Mouse (Mus musculus) heart, postnatal 10 days (tissue): ENCODE results near the gene Cd276. TPM values are rescaled to one million over a fixed set of nuclear protein-coding genes. Genes with fewer than 3 reads are reported as not detected.

ENCODE experiments used
- DNase-seq, 2 experiments: peaks; one replicate each; pipeline ENCODE4 v3.0.0; 2021
- intact Hi-C: fragments of 180-260 bp; cut with DNase I; formaldehyde crosslinking; loops from one replicate; pipeline ENCODE4 v1.15.1; 2025
- total RNA-seq, 2 experiments: library from RNA; stranded (reverse); gene quantifications; 2 replicates each; pipeline ENCODE4 v1.2.3; 2021

Cd276 gene
- total RNA-seq, 2 experiments from 2014 or later = 29.8 to 30.6 TPM

- DNase-seq = peak in 1 of 2 experiments; percentile 53
- intact Hi-C loops = no loop called here
These were observed 955 bp downstream of the Cd276 start for GRCm38 (mm10) chr9:58554056-58554907.

- no peak for DNase-seq
- intact Hi-C loops = no loop called here
These were observed 3.2 kb downstream of the Cd276 start for GRCm38 (mm10) chr9:58552083-58552482.

- intact Hi-C loops = no loop called here
- no peak for DNase-seq
These were observed 4.3 kb downstream of the Cd276 start for GRCm38 (mm10) chr9:58550928-58551327.

- intact Hi-C loops = no loop called here
- DNase-seq = peak; percentile 37 to 43
These were observed 5.5 kb downstream of the Cd276 start for GRCm38 (mm10) chr9:58549694-58550093.

DNA sequence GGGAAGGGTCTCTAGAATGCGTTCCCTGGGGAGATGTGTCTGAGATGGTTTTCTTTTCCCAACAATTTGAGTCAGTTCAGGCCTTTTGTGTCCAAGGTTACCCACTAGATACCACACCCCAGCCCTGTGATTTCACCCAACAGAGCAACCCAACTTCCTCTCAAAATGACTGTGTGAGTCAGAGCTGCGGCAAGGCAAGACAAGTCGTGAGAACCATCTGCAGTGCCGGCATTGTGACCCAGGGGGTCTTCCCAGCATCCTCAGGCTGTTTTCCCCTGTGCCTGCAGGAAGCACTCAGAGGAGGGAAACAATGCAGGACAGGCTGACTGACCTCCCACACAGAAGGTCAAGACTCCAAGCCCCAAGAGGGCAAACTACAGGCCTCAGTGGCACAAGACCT lies 6.3 kb downstream of the Cd276 start:
- intact Hi-C loops = no loop called here
- DNase-seq = no peak

GRCm38 (mm10) chr9:58546630-58547360 lies 8.4 kb downstream of the Cd276 start:
- DNase-seq = peak; percentile 45 to 53
- intact Hi-C loops = no loop called here

- DNase-seq = no peak
- intact Hi-C loops = no loop called here
These were observed 9.8 kb downstream of the Cd276 start for GRCm38 (mm10) chr9:58545428-58545827.

GRCm38 (mm10) chr9:58544879-58545324 lies 10.3 kb downstream of the Cd276 start:
- intact Hi-C loops = no loop called here
- peak; percentile 44 to 60 for DNase-seq

DNA sequence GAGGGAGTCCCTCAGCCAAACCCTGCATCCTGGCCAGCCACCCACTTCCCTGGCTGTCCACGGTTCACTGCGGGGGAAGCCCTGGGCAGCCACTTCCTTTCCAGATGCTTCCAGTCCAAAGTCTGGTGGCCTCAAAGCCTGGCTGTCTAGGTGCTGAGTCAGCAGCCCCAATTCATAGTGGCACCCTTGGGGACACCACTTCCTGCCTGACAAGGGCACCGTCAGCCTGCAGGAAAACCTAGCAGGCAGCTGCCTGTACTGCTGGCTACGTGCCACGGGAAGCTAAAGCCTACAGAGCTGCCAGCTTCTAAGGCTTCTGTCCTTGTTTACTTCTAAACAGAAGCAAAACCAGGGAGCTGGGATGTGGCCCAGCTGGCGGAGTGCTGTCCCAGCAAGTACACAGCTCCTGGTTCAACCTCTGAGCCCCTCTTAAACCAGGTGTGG lies 13.3 kb downstream of the Cd276 start:
- intact Hi-C loops = loop anchor here (2.0 kb wide), 1 partner anchor 15 kb away; no protein-coding TSS in a partner anchor
- peak; percentile 91 for DNase-seq

- intact Hi-C loops = loop anchor here (1.0 kb wide), 2 partner anchors 38 to 111 kb away; no protein-coding TSS in a partner anchor
- peak; percentile 64 to 80 for DNase-seq
These were observed 15.4 kb downstream of the Cd276 start for GRCm38 (mm10) chr9:58539886-58540285.

DNA sequence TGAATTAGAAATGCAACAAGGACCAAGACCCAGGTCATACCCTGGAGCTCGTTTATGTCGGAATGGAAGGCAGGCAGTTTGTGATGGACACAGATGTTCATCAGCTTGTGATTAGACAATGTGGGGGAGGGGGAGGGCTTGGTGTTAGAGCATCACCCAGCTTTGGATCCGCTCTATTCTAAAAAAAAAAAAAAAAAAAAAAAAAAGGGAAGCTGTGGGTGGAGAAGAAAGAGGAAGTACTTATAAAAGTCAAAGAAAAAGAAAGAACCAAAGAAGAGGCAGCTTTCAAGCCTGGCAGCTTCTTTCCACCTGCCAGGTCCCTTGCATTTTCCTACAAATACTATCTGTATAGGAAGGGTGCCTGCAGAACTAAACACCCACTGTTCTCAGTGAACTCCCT lies 17.5 kb downstream of the Cd276 start:
- intact Hi-C loops = no loop called here
- DNase-seq = no peak

GRCm38 (mm10) chr9:58535447-58536134 lies 19.6 kb downstream of the Cd276 start:
- intact Hi-C loops = loop anchor here (1.0 kb wide), 1 partner anchor 205 kb away; no protein-coding TSS in a partner anchor
- peak; percentile 40 to 50 for DNase-seq

DNA sequence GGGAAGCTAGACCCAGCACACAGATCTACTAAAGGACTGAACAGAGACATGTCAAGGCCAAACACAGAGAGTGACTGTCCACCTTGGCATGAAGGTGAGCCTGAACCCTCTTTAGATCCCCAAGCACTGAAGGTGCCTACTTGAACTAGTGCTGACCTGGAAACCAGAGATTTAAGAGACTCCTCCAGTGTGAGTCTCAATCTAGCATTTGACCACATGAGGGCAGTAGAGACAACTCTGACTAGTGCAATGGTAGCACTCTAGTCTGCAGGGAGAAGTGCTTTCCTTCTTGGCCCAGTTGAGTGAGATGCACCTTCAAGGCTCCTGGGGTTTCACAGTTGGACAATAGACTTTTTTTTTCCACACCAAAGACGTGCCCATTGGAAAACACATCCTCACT lies 20.5 kb downstream of the Cd276 start:
- intact Hi-C loops = loop anchor here (1.0 to 5.0 kb wide), 2 partner anchors 204 to 338 kb away; no protein-coding TSS in a partner anchor
- peak; percentile 69 to 82 for DNase-seq

GRCm38 (mm10) chr9:58533322-58533721 lies 21.9 kb downstream of the Cd276 start:
- intact Hi-C loops = loop anchor here (5.0 kb wide), 1 partner anchor 339 kb away; no protein-coding TSS in a partner anchor
- no peak for DNase-seq

GRCm38 (mm10) chr9:58532236-58532635 lies 23.0 kb downstream of the Cd276 start:
- intact Hi-C loops = loop anchor here (5.0 kb wide), 1 partner anchor 340 kb away; no protein-coding TSS in a partner anchor
- no peak for DNase-seq

DNA sequence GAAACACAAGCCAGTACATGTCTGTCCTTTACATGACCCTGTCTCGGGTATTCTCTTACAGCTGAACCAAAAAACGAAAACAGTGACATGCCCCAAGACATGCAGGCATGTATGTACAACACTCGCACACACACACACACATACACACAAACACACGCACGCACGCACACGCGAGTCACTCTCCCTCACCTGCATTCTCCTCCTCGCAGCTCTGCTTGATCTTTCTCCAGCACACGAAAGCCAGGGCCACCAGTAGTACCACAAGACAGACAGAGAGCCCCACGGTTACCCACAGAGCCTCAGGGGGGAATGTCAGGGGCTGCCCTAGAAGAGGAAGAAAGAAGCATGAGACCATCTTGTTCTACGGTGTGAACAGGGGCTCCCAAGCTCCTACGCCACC lies 24.8 kb downstream of the Cd276 start:
- intact Hi-C loops = loop anchor here (5.0 kb wide), 1 partner anchor 342 kb away; no protein-coding TSS in a partner anchor
- no peak for DNase-seq

DNA sequence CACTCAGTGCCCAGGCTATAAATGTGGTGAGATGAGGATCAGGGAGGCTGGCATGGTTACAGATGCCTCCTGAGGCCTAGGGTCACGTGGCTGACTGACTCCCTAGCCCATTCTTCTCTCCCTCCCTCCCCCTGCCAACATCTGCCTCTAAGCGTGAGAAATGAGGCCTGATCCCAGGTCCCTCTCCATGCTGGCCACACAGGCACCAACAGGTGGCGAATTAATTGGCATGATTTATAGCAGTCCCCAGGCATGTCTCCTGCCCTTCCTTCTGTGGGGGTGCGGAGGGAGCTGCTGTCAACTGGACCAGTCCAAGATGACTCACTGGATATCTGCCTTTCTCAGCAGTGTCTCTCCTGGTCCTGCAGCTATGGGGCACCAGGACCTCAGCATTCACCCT lies 27.4 kb downstream of the Cd276 start:
- no peak for DNase-seq
- intact Hi-C loops = no loop called here

DNA sequence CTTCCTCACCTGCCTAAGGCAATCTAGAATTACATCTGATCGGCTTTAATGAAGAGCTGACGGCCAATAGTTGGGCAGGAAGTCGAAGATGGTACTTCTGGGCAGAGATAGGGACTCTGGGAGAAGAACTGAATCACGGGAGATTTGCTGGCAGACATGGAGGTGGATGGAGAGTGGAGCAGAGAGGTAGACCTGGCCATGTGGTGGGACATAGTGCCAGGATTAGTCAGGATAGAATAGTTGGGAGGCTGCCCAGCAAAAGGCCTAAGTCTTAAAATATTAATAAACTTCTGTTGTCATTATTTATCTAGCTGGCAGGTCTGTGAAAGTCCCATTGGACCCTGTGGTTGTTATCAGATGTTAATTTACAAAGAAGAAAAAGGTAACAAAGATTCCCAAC lies 30.1 kb downstream of the Cd276 start:
- intact Hi-C loops = no loop called here

DNA sequence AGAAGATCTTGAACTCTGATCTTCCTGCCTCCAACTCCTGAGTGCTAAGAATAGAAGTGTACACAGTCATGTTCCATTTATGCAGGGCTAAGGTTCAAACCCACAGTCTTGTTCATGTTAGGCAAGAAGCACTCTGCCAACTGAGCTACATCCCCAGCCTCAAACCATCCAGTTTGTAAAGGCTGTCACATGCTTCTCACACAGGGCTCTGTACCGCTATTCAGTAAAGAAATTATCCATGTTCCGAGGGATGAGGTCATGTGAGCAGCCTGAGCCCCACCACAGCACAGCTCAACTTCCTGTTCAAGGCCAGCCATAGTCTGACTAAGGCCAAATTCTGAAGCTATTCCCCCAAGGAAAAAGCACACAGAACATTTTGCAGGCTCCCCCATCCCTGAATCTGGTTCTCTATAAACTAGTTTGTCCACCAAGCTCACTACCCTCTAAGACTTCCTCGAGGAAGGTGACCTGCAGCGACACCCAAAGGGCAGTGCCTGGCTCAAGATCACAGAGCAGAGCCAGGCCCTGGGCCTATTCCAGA lies 33.3 kb downstream of the Cd276 start:
- peak; percentile 27 to 37 for DNase-seq
- intact Hi-C loops = no loop called here

More for the DNA sequence above, 30.1 kb downstream of the Cd276 start:
- DNase-seq = no peak
